23 mouse cellular contexts compared by ENCODE assay signal in genomic region chr13:93546011-93546410, GRCm38 (mm10). TPM values are rescaled to one million over a fixed set of nuclear protein-coding genes. Genes with fewer than 3 reads are reported as not detected.
DNase-seq lines count a peak whose midpoint lies in the region; ATAC-seq and TF ChIP-seq lines count a peak whose summit lies in the region.
"Had no signal": no experiment of that assay in that cellular context is flagged by ENCODE, and none has a peak within 500 bp of the region (broad histone marks: within the 10 kb centered on the region; RNA-seq: fewer than 3 reads in every experiment).

No protein-coding gene starts in this region.

- H3K27ac ChIP-seq in thymus, adult 2 months (ENCODE audit: control insufficient read depth, insufficient read depth, low read length) = no peak overlapping the region
- H3K27ac ChIP-seq: embryonic facial prominence, embryonic 13.5 days; forebrain, embryonic 13.5 days; heart, embryonic 15.5 days; hindbrain, embryonic 10.5 days; hindbrain, embryonic 14.5 days had no signal

- 8% methylated on average over 1 of the region's 1 CpGs for WGBS in thymus, adult 2 months

- DNase-seq in thymus, adult 2 months = peak; percentile 6
- no peak for DNase-seq in thymus, postnatal 4 days
- DNase-seq in CD4-positive, CD25-positive, alpha-beta regulatory T cell, adult 2 months (ENCODE audit: low read depth, low spot score) = peak; percentile 46
- peak; percentile 30 for DNase-seq in T-cell, adult 2 months (ENCODE audit: low spot score)
- no peak for DNase-seq in adrenal gland, postnatal 4 days (ENCODE audit: low spot score in 2 of 2)
- no peak for DNase-seq in cerebellum, adult 8-10 months
- DNase-seq in cerebellum, postnatal 25 days = no peak
- DNase-seq: adrenal gland, adult 8-10 months; adrenal gland, postnatal 36 days; cerebellum, adult 11 months; cerebellum, adult 9-10 months; cerebellum, postnatal 36 days; forebrain, postnatal 0 days; gastrocnemius, postnatal 14 days; heart, postnatal 14 days had no signal

- peak; percentile 89 for ATAC-seq in inflammation-experienced regulatory T-cells, adult 6 months
- ATAC-seq: forebrain, embryonic 13.5 days; forebrain, postnatal 0 days; Patski had no signal

- no peaks in the 10 kb centered on the region for H3K27me3 ChIP-seq in thymus, adult 2 months (ENCODE audit: control insufficient read depth, insufficient read depth, low read length)
- H3K27me3 ChIP-seq: CH12.LX; embryonic facial prominence, embryonic 13.5 days; forebrain, embryonic 13.5 days; heart, embryonic 15.5 days had no signal

- peaks cover 10% of the 10 kb centered on the region for H3K4me1 ChIP-seq in thymus, adult 2 months (replicated peaks; ENCODE audit: control insufficient read depth, insufficient read depth, low read length)
- H3K4me1 ChIP-seq: embryonic facial prominence, embryonic 13.5 days; forebrain, embryonic 13.5 days; heart, embryonic 15.5 days; hindbrain, embryonic 10.5 days had no signal

- no peak for TF ChIP-seq CTCF in thymus, adult 2 months (IDR thresholded peaks at IDR 0.05; ENCODE audit: borderline replicate concordance, control insufficient read depth, extremely low read depth, insufficient read depth, low read length, poor library complexity)

- no peak overlapping the region for H3K4me3 ChIP-seq in thymus, adult 2 months (ENCODE audit: control insufficient read depth, insufficient read depth, low read length)
- H3K4me3 ChIP-seq: embryonic facial prominence, embryonic 13.5 days; forebrain, embryonic 13.5 days; heart, embryonic 15.5 days; hindbrain, embryonic 10.5 days had no signal

- H3K36me3 ChIP-seq in thymus, adult 2 months (ENCODE audit: control insufficient read depth, insufficient read depth, low read length) = no peaks in the 10 kb centered on the region
- H3K36me3 ChIP-seq: embryonic facial prominence, embryonic 13.5 days; heart, embryonic 15.5 days; hindbrain, embryonic 10.5 days had no signal

- TF ChIP-seq POLR2A in thymus, adult 2 months (IDR thresholded peaks at IDR 0.05; ENCODE audit: control insufficient read depth, extremely low read depth, insufficient read depth, low read length, poor library complexity) = no peak

RNA-seq across cellular contexts. Expression of gene Jmy, which starts 46.4 kb away (rescaled TPM):
- 9.2 and 12.6 TPM in 2 replicates for polyA plus RNA-seq in thymus, adult 2 months (2012; rRNA removed)
- 1 to 10 TPM; 1.0 to 2.5 (median 2.0) TPM for polyA plus RNA-seq in inflammation-experienced regulatory T-cells, adult 6 months (2017; shearing (Covaris generic))
- 10 to 100 TPM; 42.9 to 43.0 TPM for total RNA-seq in adrenal gland, postnatal 4 days (2021)

Comparison
In these comparisons a context has a peak if more than half of its experiments do, and no peak if none do; other contexts are left out.
1. DNase-seq: peak in thymus, adult 2 months (single experiment), CD4-positive, CD25-positive, alpha-beta regulatory T cell, adult 2 months (single experiment) and T-cell, adult 2 months (single experiment); none in thymus, postnatal 4 days (single experiment), adrenal gland, postnatal 4 days (0 of 2), cerebellum, adult 8-10 months (single experiment) and cerebellum, postnatal 25 days (0 of 2).